Mouse (Mus musculus) ES-Bruce4 (cell line): ENCODE results near the gene Cib4.

ENCODE experiments used
- CTCF ChIP-seq: IDR thresholded peaks from one replicate; pipeline ENCODE4 v1.8.1; 2011; ENCODE audit warnings: low read depth, low read length
- EP300 ChIP-seq: IDR thresholded peaks from 2 replicates; pipeline ENCODE4 v1.6.1; 2011; ENCODE audit warnings: low read depth, low read length; ENCODE audit not compliant: insufficient read depth

DNA sequence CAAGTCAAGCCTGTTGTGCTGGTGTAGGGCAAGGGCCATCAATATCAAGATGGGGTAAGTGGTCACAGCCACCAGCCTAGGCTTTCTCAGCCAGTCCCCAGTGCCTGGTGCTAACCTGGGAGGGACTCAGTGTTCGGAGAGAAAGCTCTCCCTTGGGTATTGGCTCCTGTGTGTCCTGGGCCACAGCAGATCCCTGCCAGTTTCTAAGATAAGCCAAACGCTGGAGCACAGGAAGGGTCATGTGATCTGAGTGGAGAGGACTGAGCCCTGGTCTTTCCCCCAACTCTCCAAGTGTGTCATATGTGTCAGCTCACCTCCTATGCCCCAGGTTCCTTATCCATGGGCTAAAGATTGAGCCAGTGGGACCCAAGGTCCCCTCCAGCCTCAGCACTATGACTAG is 41.5 kb upstream of the Cib4 start:
- no peak for TF ChIP-seq CTCF
- no peak for TF ChIP-seq EP300
